Mouse (Mus musculus) myocyte (in vitro differentiated cells): ENCODE measurements at regions not wholly inside any gene's neighbourhood (a gene's known extent, or its start where the extent isn't known, plus 50 kb on each side); places are given as distances from the start of the nearest gene placed in this dataset.

ENCODE experiments used
- CEBPB ChIP-seq: IDR thresholded peaks from 2 replicates; pipeline ENCODE4 v1.6.1; 2011; ENCODE audit warnings: mild to moderate bottlenecking, moderate library complexity; ENCODE audit not compliant: poor library complexity, insufficient read depth, severe bottlenecking
- TCF12 ChIP-seq: IDR thresholded peaks from one replicate; pipeline ENCODE4 v1.6.1; 2011; ENCODE audit warnings: mild to moderate bottlenecking, control low read depth; ENCODE audit not compliant: poor library complexity, insufficient read depth, severe bottlenecking

GRCm38 (mm10) chr1:75925802-75926201 lies 379.7 kb downstream of the Slc4a3 start:
- TF ChIP-seq TCF12 (no peak), CEBPB (no peak)
